Mouse (Mus musculus) B cell, adult 67 days (primary cell): ENCODE results near the gene Glrx3. TPM values are rescaled to one million over a fixed set of nuclear protein-coding genes. Genes with fewer than 3 reads are reported as not detected.

Experiments
- total RNA-seq, 2 experiments: library from RNA; stranded (reverse); gene quantifications; 4 replicates each; pipeline ENCODE4 v1.2.4; 2023

Glrx3 gene
- total RNA-seq: 10 to 100 TPM; 52.5 to 55.1 TPM

GRCm38 (mm10) chr7:137437440-137438178, at the start of gene Glrx3:
Glrx3 (plus strand) TSS chr7:137437614.

GRCm38 (mm10) chr7:137410337-137411197, 26.8 kb upstream of the Glrx3 start, which contains the start of gene 9430038I01Rik:
9430038I01Rik (minus strand) TSS chr7:137410762.

Other genes starting within 250 kb of the Glrx3 start
- not detected for gene Ebf3, start 123.2 kb upstream of the Glrx3 start, total RNA-seq
- 10 to 100 TPM; 20.5 to 22.4 TPM for gene 9430038I01Rik, start 26.9 kb upstream of the Glrx3 start, total RNA-seq